Mouse (Mus musculus): ENCODE data around the gene Nfib.

DNA sequence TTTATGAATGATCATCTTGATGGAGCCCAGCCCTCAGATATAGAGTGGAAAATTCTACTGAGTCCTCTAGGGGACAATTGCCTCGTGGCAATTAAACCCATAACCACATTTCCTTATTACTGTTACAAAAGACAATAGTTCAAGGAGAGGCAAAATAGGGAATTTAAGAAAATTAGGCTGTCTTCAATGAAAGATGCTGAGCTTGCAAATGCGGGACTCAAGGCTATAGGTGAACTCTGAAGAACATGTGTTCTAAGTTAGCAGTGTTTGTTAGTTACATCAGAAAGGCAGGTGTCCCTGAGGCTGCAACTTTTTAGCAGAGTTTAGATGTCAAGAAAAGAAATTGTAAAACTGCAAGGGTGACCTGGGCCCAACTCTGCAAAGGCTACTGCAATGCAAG is 307.3 kb downstream of the Nfib start:
- no peak for TF ChIP-seq CTCF (IDR thresholded peaks at IDR 0.05 in 2 of 3, conservative IDR thresholded peaks at IDR 0.05 in 1 of 3; ENCODE audit: control insufficient read depth in 1 of 3, insufficient read depth in 1 of 3, low read depth in 2 of 3, low read length in 3 of 3, poor library complexity in 1 of 3, severe bottlenecking in 1 of 3)
- TF ChIP-seq EP300 (IDR thresholded peaks at IDR 0.05; ENCODE audit: low read depth in 1 of 2, low read length in 2 of 2) = no peak
- TF ChIP-seq MAZ (IDR thresholded peaks at IDR 0.05; ENCODE audit: low read depth, low read length) = no peak
- no peak for TF ChIP-seq E2F4 (IDR thresholded peaks at IDR 0.05; ENCODE audit: borderline replicate concordance, low read depth, low read length)
- TF ChIP-seq POLR2A (IDR thresholded peaks at IDR 0.05; ENCODE audit: control insufficient read depth in 1 of 2, insufficient read depth in 1 of 2, low read depth in 1 of 2, low read length in 2 of 2, poor library complexity in 1 of 2) = no peak
- no peak for TF ChIP-seq NRF1 (IDR thresholded peaks at IDR 0.05; ENCODE audit: insufficient read depth, low read depth, low read length, poor library complexity, severe bottlenecking)
